Mouse (Mus musculus): ENCODE measurements at regions not wholly inside any gene's neighbourhood (a gene's known extent, or its start where the extent isn't known, plus 50 kb on each side); places are given as distances from the start of the nearest gene placed in this dataset.

DNA sequence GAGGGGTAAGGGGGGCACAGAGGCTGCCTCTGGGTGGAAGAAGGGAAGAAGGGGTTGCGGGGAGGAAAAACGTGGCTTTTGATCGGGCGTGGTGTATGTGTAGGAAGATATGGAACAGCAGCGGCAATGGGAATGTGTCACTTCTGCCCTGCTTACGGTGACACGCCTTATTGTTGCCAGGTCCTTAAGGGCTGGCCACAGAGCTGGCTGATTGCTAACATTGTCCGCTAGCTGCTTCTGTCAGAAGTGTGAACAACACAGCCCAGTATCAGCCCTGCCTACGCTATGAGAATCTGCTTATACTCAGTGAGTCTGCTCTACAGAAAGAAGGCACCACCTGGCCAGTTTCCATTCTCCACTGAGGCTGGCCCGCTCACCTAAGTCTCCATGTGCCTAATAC, 50.9 kb upstream of the Fam189a1 start:
- TF ChIP-seq CTCF (IDR thresholded peaks at IDR 0.05; ENCODE audit: insufficient read depth, low read length) (no peak), POLR2A (IDR thresholded peaks at IDR 0.05; ENCODE audit: borderline replicate concordance, extremely low read depth, low read depth, low read length) (no peak)
